Mouse (Mus musculus): ENCODE measurements around the gene N4bp1.

The N4bp1 gene

DNA sequence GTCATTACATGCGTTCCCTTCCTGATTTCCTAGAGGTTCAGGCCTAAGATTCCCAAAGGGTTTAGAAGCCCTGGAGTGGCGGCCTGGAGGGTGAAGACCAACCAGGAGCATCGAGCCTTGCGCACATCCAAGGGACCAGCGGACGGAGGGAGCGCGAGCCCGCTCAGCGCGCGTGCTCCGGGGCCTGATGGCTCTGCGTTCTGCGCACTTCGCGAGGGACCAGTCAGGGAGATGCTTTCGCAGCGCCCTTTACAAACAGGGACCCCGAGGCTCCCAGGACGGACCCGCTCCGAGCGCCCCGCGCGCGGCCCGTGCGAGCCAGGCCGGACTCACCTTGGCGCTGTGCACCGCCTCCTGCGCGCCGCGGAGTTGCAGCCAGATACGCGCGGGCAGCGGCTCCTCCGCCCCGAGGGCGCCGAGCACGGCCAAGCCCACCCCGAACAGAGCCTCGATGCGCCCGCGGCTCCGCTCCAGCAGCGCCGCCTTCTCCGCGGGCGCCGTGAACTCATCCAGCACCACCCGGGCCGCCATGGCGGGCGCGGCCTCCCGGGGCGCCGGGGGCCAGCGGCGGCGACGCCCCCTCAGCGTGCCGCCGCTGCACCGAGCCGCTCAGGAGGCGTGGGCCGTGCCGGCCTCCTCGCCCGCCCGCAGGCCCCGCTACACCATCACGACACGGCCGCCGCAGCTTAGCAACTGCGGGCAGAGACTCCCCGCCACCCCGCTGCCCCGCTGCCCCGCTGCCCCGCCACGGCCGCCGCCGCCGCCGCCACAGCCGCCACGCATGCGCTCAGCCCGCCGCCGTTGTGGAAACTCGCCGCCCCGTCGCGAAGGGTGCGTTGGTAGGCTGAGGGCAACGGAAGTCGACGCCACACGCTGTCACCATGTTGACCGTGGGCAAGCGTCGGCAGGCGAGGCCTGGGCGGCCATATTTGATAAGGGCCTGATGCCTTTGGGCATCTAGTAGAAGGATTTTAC lies at the start of gene N4bp1:
Gene N4bp1, minus strand, starts transcription at position 770 of the 975 bp plus-strand sequence.
- peak; percentile 89 to 95 for DNase-seq (ENCODE audit: low spot score in 2 of 2)

DNA sequence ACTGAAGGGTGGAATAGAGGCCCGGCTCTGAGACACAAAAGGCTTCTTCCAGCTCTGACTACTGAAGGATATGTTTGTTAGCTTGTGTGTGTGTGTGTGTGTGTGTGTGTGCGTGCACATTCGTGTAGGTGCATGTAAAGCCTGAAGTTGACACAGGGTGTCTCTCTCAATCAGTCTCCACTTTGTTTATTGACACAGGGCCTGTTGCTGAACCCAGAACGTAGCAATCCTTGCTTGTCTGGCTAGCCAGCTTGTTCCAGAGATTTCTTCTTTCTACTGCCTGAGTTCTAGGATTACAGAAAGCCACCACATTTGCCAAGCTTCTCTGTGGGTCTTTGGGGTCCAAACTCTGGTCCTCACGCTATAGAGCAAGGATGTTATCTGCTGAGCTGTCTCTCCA lies 49.8 kb upstream of the N4bp1 start:
- no peak for DNase-seq (ENCODE audit: low spot score in 2 of 2)

DNA sequence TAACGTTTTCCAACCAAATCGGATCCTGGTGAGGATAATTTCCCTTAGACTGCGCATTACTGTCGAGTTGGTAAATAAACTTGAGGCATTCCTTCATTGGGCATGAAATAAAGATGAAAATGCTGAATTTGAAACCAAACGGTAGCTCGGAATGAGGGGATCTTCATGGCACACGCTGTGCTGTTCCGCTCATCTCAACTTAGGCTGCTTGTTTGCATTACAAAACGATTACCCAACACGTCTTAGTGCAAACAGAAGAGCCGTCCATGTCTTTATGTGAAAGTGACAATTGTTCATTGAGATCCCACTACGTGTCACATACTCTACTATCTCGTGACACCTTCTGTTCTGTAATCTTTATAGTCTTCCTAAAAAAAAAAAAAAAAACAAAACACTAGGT lies 49.3 kb upstream of the N4bp1 start:
- DNase-seq (ENCODE audit: low spot score in 2 of 2) = no peak

DNA sequence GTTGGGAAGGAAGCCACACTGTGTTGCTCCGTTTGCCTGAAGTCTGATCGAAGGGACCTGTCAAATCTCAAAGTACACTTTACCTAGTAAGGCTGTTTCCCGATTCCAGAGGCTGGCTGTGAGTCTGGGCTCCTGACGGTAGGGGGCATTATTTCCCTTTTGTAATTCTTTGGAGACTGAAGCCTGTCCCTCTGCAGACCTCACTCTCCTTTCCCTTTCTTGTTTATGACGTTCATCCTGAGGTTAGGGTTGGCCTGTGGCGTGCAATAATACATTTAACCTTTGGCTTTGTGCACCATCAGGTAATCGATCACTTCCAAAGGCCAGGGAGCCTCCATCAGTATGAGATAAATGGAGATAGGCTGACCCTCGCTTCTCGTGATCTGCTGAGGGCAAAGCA lies 48.8 kb upstream of the N4bp1 start:
- DNase-seq (ENCODE audit: low spot score in 2 of 2) = no peak

DNA sequence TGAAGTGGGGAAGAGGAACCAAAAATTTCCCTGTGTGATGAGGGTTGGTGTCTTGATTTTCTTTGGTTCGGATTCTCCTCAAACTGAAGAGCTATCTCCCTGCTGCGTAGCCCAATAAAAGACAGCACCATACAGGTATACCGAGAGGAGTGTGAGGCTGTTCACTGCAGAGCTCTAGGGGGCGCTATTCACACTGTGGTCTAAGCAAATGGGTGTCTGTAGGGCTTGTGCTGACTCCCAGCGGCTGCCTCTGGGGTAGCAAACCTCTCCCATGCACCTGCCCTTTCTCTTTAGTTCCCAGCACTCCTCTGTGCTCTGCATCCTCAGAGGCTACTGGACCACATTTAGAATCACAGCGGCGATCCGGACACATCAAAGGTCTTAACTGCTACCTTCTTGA lies 41.2 kb upstream of the N4bp1 start:
- DNase-seq (ENCODE audit: low spot score in 2 of 2) = no peak

DNA sequence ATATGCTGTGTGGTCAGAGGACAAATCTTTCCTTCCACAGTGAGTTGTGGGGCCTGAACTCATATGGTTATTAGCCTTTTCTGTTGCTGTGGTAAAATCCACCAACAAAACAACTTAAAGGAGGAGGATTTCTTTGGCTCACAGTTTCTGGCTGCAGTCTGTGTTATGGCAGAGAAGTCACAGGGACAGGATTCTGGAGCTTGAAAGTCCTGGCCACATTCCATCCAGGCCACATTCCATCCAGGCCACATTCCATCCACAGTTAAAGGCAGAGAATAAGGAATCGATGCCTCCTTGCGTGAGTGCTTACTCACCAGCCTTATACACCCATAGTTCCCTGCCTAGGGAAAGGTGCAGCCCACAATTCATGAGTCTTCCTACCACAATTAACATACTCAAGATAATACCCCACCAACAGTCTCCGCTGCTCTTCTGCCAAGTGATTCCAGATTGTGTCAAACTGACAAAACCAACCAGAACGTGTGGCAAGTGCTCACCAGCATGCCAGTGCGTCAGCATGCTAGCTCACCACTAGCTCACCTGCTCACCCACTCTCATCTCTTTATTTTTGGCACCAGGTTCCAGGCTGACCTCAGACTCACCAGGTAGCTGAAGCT lies 38.3 kb upstream of the N4bp1 start:
- DNase-seq (ENCODE audit: low spot score in 2 of 2) = no peak

DNA sequence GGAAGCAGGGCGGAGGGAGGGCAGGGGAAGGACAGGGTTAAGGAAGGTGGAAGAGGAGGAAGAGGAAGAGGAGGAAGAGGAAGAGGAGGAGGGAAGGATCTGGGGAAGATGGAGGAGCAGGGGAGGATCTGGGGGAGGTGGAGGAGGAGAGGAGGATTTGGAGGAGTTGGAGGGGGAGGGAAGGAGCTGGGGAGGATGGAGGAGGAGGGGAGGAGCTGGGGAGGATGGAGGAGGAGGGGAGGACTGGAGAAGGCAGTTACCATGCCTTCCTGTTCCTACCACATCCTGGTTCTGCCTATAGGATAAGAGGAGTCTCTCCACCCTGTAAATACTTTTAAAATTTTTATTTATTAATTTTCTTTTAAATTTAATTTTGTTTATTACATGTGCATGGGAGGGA lies 37.6 kb upstream of the N4bp1 start:
- no peak for DNase-seq (ENCODE audit: low spot score in 2 of 2)

DNA sequence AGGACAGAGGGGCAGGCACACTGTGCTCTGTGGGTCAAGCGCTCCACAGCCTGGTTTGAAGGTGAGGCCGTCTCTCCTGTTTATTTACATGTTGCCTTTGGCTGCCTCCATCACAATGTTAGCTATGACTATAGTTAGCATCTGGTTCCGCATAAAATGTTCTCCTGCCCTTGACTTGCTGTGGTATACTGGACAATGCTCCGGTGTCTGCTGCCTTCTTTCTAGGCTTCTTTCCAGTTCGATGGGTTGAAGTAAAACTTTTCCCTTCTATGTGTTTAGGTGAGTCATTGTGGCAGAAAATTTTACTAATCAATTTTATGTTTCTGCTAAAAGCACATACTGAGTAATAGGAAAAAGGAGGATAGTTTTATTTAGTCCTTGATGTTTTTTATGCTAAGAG lies 37.1 kb upstream of the N4bp1 start:
- no peak for DNase-seq (ENCODE audit: low spot score in 2 of 2)

DNA sequence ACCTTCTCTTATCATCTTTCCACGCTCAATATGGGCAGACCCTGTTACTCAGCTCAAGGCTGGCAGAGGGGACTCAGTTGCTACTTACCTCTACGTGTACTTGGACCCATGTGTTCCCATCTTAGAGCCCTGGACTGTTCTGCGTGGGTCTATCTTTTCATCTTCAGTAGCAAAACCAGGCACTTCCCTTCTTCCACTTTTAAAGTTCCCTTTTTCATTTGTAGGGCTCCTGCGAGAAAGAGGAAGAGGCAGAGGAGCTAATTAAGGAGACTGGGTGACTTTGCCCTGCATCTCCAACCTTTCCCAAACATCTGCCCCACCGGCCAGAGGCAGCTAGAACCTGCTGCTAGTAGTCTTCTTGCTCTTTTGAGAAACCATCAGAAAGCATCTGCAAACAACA lies 35.9 kb upstream of the N4bp1 start:
- no peak for DNase-seq (ENCODE audit: low spot score in 2 of 2)

DNA sequence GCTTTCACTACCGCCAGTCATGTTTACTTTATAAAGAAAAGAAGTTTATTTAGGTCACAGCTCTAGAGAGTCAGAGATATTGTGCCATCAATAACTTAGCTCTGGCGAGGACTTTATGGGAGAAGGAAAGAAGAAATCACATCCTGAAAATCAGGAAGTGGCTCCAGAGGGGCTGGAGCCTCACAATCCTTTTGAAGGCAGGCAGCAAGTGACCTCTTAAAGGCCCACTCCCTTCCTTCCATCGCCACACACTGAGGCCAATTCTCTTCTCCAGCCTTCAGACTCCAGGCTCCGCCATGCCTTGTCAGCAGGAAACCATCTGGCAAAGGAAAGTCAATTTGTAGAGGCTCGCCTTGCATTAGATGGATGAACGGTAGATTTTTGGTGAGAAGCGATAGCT lies 35.4 kb upstream of the N4bp1 start:
- DNase-seq (ENCODE audit: low spot score in 2 of 2) = no peak

DNA sequence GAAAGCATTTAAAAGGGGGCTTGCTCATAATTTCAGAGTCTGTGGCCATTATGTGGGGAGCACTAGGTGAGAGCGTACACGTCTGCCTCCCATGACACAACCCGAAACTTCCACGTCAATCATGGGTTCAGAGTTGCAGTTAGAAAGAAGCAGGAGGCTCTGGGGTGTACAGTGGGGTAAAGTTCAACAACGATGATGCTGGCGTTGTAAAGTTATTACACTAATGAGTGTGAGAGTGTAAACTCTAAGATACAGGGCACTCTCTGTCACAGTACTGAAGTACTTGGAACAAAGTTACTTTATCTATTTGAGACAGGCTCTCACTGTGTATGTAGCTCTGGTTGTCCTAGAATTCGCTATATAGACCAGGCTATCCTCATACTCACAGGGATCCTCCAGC lies 35.0 kb upstream of the N4bp1 start:
- DNase-seq (ENCODE audit: low spot score in 2 of 2) = no peak

DNA sequence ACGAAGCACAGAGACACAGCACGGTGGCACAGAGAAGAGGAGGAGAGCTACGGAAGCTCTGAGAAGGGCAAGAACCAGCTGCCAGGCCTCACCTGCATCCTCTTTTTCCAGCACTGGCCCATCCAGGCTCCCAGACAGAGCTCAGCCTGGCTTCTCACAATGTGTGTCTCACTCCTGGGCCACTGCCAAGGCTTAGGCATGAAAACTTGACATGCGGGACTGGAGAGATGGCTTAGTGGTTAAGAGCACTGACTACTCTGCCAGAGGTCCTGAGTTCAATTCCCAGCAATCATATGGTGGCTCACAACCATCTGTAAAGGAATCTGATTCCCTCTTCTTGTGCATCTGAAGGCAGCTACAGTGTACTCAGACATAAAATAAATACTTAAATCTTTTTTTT lies 34.2 kb upstream of the N4bp1 start:
- no peak for DNase-seq (ENCODE audit: low spot score in 2 of 2)

DNA sequence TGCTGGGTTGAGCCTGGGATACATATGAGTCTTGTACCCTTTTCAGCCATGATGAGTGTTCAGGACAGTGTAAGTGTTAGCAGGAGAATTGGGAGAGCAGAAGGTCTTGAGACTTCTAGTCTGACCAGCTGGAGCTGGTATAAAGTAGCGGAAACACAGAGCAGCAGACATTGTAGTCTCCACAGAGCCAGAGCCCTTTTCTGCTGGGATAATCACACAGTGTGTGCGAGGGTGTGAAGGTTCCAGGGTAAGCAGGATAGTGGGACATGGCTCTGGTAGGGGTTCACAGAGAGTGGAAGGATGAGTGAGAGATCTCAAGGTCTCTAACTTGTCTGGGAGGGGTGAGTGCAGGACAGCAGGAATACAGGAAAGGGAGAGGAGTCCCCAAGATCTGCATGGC lies 33.0 kb upstream of the N4bp1 start:
- no peak for DNase-seq (ENCODE audit: low spot score in 2 of 2)

DNA sequence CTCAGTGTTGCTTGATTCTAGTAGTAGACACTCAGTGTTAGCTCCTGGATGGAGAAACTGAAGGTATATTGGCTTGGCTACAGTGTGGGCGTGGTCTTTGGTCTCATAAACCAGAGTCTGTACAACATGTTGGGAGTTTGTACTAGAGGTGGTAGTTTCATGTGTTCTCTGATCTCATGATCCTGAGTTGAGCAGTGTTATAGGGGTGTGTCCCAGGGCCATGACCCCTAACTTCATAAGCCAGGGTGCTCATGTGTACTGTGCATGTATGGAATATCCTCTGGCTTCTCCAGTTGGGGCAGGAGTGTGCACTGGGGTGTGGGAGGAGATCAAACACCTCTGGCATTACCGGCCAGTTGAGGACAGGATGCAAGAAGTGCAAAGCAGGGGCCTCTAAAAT lies 32.6 kb upstream of the N4bp1 start:
- no peak for DNase-seq (ENCODE audit: low spot score in 2 of 2)

DNA sequence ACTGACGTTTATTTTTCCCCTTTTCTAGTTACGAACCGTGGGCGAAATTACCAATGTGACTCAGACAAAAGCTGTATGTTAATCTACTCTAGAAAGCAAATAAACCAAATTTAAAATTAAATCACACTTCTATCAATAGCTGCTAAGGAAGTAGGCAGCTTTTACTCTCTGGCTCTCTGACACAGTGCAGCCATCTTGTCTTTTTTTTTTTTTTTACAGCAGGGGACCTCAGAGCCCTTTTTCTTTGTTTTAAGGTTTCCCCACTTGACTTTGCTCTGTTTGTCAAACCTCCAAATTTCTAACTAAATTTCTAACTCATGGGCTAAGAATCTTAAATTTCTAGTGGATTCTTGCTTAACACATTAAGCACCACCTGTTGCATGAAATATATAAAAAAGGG lies 31.3 kb upstream of the N4bp1 start:
- no peak for DNase-seq (ENCODE audit: low spot score in 2 of 2)

DNA sequence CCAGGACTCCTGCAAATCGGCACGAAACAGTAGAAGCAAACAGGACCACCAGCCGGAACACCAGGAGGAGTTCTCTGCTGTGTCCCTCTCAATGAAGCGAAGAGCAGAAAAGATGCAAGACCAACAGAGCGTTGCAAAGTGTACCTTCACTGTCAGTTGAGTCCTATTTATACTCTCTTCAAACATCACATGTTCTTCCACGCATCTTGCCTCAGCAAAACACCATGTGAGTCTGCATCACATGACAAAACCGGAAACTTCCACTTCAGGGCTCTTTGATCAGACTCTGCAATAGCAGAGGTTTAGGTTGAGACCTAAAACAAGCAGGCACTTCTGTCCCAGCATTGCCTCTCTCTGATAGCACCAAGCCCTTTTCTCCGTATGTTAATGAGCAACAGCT lies 26.1 kb upstream of the N4bp1 start:
- no peak for DNase-seq (ENCODE audit: low spot score in 2 of 2)

DNA sequence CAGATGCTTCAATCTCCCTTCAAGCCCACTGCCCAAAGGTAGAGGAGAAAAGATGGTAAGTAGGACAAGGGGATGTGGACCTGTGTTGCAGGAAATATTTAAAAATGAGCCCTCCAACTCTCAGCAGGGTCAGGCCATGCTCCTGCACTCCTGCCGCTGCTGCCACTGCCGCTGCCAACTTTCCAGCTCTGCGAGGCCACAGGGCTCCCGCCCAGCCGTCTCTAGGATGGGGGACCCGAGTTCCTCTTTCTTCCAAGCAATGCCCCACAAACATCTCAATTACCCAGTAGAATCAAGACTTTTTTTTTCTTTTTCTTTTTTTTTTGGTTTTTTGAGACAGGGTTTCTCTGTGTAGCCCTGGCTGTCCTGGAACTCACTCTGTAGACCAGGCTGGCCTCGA lies 25.2 kb upstream of the N4bp1 start:
- no peak for DNase-seq (ENCODE audit: low spot score in 2 of 2)

DNA sequence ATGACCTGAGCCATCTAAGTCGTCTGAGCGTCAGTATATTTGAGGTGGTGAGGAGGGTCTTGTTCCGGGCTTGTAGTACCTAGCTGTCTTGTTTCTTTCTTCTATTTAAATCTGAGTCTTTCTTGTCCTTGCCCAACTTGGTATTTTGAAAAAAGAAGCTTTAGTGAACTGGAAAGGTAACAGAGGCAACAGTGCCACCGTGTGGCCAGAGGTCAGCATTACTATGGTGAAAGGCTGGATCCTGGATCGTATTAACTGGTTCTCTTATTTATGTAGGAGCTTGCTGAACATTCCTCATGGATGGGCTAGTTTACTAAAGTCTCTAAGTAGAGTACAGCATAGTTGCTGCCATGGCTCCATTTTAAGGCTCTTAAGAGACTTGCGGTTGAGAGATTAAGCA lies 23.5 kb upstream of the N4bp1 start:
- peak; percentile 62 to 85 for DNase-seq (ENCODE audit: low spot score in 2 of 2)

DNA sequence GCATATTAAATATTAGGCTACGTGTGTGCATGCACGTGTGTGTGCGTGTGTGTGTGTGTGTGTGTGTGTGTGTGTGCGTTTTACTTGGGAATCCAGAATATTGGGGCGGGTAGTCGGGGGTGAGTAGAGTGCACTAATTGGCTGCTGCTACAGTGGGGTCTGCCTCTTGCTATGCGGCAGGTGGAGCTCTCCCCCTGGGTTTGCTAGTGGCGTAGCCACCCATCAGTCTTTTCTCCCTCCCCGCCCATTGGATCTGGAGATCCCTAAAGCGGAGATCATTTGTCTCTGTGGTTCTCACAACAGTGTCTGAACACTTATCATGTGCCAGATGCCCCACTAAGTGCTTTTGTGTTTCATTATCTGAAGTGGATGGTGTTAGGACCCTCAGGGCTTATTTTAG lies 19.9 kb upstream of the N4bp1 start:
- no peak for DNase-seq (ENCODE audit: low spot score in 2 of 2)

DNA sequence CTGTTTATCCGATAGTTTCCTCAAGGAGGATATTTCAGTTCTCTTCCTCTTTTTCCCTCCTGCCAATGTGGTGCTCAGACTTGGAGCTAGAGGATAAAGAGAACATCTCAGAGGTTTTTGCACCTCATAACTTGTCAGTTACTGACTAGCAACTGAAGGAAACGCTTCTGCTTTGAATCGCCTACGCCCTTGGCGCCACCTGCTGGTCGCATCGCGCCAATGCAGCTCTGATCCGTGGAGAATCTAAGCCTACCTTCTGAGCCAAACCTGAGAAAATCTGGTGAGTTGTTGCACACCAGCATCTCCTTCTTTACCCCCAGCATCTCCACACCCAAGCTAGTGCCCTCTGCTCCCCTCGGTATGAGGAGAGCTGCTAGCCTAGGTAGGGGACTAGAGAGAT lies 18.0 kb upstream of the N4bp1 start:
- peak; percentile 76 to 94 for DNase-seq (ENCODE audit: low spot score in 2 of 2)

DNA sequence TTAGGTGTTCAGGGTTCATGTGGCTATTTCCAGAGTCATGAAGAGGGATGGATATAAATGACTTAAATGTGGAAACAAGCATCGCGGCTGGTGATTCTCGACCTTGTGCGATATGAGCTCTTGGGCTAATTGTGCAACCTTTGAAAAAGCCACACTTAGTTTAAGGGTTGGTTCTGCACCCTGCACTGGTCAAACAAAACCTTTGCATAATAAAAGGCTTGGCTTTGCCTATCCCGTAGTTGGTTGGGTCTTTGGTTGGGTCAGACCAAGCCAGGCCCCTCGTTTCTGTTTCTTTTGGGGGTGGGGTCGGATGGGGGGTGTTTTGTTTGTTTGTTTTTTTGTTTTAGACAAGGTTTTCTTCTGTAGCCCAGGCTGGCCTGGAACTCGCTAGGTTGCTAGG lies 17.6 kb upstream of the N4bp1 start:
- DNase-seq (ENCODE audit: low spot score in 2 of 2) = no peak

DNA sequence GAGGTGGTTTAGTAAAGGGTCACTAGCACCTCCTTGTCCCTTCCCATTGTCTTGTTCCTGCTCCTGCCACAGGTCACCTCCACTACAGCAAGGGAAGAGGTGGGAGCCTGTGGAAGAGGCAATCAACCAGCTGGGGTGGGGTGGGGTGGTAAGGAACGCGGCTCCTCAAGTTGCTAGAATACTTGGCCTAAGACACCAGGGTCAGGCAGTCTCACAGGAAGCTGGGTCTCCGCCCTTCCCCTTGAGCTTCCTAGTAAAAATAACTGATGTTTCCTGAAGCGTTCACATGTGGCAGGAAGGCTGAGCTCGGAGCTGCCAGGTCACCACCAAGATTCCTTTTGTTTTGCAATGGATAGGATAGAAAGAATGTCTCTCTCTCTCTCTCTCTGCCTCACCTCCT lies 16.9 kb upstream of the N4bp1 start:
- DNase-seq (ENCODE audit: low spot score in 2 of 2) = no peak

DNA sequence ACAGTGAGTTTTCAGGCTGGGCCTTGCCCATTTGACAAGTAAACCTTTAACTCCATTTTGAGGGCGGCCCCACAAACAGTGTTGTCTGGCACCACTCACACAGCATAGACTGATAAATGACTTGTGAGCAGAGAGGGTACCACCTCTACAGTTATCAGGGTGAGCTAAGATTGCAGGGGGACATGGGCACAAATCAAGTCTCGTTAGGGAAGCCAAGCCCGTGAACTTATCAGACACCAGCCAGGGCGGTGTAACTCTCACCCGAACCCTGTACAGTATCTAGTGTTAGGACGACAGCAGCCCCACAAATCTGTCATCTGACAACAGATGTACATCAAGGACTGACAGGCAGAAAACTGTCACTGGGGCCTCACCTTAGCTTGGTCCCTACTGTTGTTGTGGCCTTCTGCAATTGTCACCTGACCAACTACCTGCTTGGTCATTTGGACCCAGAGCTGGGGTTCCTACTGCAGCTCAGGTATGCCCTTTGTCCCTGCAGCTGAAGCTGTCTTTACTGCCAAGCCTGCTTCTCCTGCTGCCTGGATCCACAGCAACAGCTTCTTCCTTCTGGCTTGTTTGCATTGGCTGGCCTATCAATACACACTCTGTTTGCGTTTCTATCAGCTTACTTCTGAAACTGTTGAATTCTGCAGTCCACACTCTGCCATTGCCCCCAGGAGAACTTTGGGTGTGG lies 12.8 kb upstream of the N4bp1 start:
- no peak for DNase-seq (ENCODE audit: low spot score in 2 of 2)

Measured in spleen, postnatal 4 days (tissue).